Mouse (Mus musculus) CH12.LX (cell line): ENCODE measurements around the gene Naa40. TPM values are rescaled to one million over a fixed set of nuclear protein-coding genes. Genes with fewer than 3 reads are reported as not detected.

Source experiments
- DNase-seq: peaks from one replicate; pipeline ENCODE4 v3.0.0-alpha.2; 2013; ENCODE audit errors: extremely low read depth
- H3K27ac ChIP-seq: 2 replicates; pipeline ENCODE4 v1.5.1; 2012; ENCODE audit warnings: low read depth, mild to moderate bottlenecking, control low read depth, moderate library complexity; ENCODE audit not compliant: insufficient read depth
- H3K27me3 ChIP-seq: replicated peaks from 2 replicates; pipeline ENCODE3; 2012; ENCODE audit warnings: inconsistent platforms
- H3K36me3 ChIP-seq, 2 experiments: replicated peaks in 1 of 2; 2 replicates each; pipeline versions ENCODE3 to v1.6.1; 2012; ENCODE audit warnings: inconsistent platforms in 1 of 2, low read length in 1 of 2, mild to moderate bottlenecking in 1 of 2, mixed read lengths in 1 of 2, moderate library complexity in 1 of 2; ENCODE audit not compliant: control insufficient read depth in 1 of 2, insufficient read depth in 1 of 2
- H3K4me1 ChIP-seq, 2 experiments: 2 replicates each; pipeline ENCODE4 v1.6.1; 2012; ENCODE audit warnings: inconsistent platforms in 1 of 2, moderate library complexity in 1 of 2; ENCODE audit not compliant: insufficient read depth in 2 of 2, control insufficient read depth in 1 of 2
- H3K4me2 ChIP-seq: 2 replicates; pipeline ENCODE4 v1.6.1; 2012; ENCODE audit warnings: low read depth, mild to moderate bottlenecking, control low read depth; ENCODE audit not compliant: poor library complexity, insufficient read depth, severe bottlenecking
- H3K4me3 ChIP-seq, 3 experiments: fragments of 150-350 bp in 1 of 3; sonication (generic) in 1 of 3; replicated peaks in 1 of 3; 2 replicates each; pipeline versions ENCODE3 to v1.5.1; 2011 to 2012; ENCODE audit warnings: low read depth in 2 of 3, low read length in 2 of 3, mild to moderate bottlenecking in 2 of 3, moderate library complexity in 2 of 3, control low read depth in 1 of 3, improper control_type of control experiment in 1 of 3, inconsistent platforms in 1 of 3, mixed read lengths in 1 of 3; ENCODE audit not compliant: poor library complexity in 1 of 3
- H3K79me2 ChIP-seq: replicated peaks from 2 replicates; pipeline ENCODE4 v1.6.1; 2012; ENCODE audit warnings: mild to moderate bottlenecking, moderate library complexity; ENCODE audit not compliant: control insufficient read depth, poor library complexity, insufficient read depth, severe bottlenecking; ENCODE audit errors: extremely low read depth
- H3K9ac ChIP-seq: 2 replicates; pipeline ENCODE4 v1.6.1; 2012; ENCODE audit warnings: low read depth, mild to moderate bottlenecking, control low read depth, moderate library complexity; ENCODE audit not compliant: insufficient read depth
- H3K9me3 ChIP-seq: replicated peaks from 2 replicates; pipeline ENCODE3; 2012; ENCODE audit warnings: low read length, inconsistent platforms, mixed read lengths
- BHLHE40 ChIP-seq: IDR thresholded peaks from 2 replicates; pipeline ENCODE4 v1.6.1; 2011; ENCODE audit warnings: mild to moderate bottlenecking, low read depth, low read length, improper control_type of control experiment
- EP300 ChIP-seq: IDR thresholded peaks from 2 replicates; pipeline ENCODE4 v1.6.1; 2011; ENCODE audit warnings: low read length, improper control_type of control experiment
- IRF4 ChIP-seq: IDR thresholded peaks from 2 replicates; pipeline ENCODE4 v1.6.1; 2014; ENCODE audit warnings: low read depth, mild to moderate bottlenecking, inconsistent platforms, low read length, improper control_type of control experiment
- MAZ ChIP-seq: IDR thresholded peaks from 2 replicates; pipeline ENCODE4 v1.6.1; 2012; ENCODE audit warnings: low read depth, mild to moderate bottlenecking, inconsistent platforms, low read length, improper control_type of control experiment, moderate library complexity
- MXI1 ChIP-seq: IDR thresholded peaks from 2 replicates; pipeline ENCODE4 v1.6.1; 2011; ENCODE audit warnings: mild to moderate bottlenecking, low read depth, low read length, improper control_type of control experiment
- RCOR1 ChIP-seq: conservative IDR thresholded peaks from 2 replicates; pipeline ENCODE4 v1.6.1; 2012; ENCODE audit warnings: low read depth, mild to moderate bottlenecking, inconsistent platforms, low read length, improper control_type of control experiment
- SMC3 ChIP-seq: IDR thresholded peaks from 2 replicates; pipeline ENCODE4 v1.6.1; 2011; ENCODE audit warnings: low read depth, low read length, improper control_type of control experiment
- TCF12 ChIP-seq: IDR thresholded peaks from 2 replicates; pipeline ENCODE4 v1.6.1; 2014; ENCODE audit warnings: low read depth, mild to moderate bottlenecking, inconsistent platforms, low read length, improper control_type of control experiment
- ZNF384 ChIP-seq: IDR thresholded peaks from 2 replicates; pipeline ENCODE4 v1.6.1; 2012; ENCODE audit warnings: low read depth, low read length, improper control_type of control experiment, inconsistent platforms
- dilution Hi-C: fragments of 300-500 bp; cut with MboI; formaldehyde crosslinking; loops from 2 replicates; pipeline ENCODE4 v1.14.3; 2020; ENCODE audit warnings: low sequenced_read_pairs; ENCODE audit not compliant: extremely low pct_unique_long_range_greater_than_20kb, extremely low pct_ligation_motif_present
- in situ Hi-C: fragments of 300-500 bp; cut with MboI; formaldehyde crosslinking; loops from 3 replicates; pipeline ENCODE4 v1.14.3; 2019; ENCODE audit warnings: low sequenced_read_pairs, low pct_ligation_motif_present, low pct_unique_long_range_greater_than_20kb, mixed read lengths
- polyA plus RNA-seq: library from polyadenylated mRNA; unstranded; fragments of >175 nt; gene quantifications from 2 replicates; pipeline ENCODE4 v1.2.1, GENCODE M21; 2012; ENCODE audit warnings: low read depth; ENCODE audit not compliant: insufficient read length
- total RNA-seq, 2 experiments: library from RNA; depleted of rRNA; stranded (reverse); fragments of 300-350 nt in 1 of 2; fragments of >200 nt in 1 of 2; gene quantifications; 2 replicates each; pipeline ENCODE4 v1.2.3; 2012 to 2014

The Naa40 gene
- total and polyA plus RNA-seq, 3 experiments = 40.6 to 69.3 (median 65.7) TPM

DNA sequence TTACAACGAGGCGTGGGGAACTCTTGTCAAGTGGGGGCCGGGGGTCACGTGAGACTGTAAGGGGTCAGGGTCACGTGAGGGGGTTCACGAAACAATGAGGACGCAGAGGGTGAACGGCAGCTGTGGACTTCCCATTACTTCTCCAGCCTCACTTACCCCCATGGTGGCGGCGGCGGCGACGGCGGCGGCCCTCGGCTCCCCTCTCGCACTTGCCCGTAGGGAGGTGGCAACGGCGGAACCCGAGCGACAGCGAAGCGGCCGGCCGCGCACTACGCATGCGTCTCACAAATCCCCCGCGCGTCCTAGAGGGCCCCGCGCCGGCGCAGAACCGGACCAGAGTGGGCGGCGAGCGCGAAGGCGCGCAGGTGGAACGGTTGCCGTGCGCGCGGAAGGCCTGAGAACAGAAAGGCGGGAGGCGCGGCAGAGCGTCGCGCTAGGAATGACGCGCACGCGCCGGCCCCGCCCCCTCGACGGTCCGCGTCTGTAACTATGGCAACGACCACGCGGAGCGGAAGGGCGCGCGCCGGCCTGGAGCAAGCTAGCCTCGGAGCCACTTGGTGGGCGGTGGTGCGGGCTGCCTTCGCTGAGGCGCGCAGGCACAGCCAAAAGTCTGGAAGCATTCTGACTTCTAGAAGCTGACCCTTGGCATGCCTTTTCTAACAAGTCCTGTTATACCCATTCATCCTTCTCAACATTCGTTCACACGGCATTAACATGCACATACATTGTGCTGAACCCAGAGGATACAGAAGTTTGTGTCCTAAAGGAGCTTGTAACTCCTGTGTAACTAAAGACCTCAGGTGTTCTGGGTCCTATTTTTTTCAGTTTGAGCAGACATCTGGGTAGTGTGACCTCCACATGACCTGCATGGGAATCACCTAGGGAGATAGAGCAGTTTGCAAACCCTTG is at the start of gene Naa40 (continued):
- peak; percentile 95 for TF ChIP-seq BHLHE40

DNA sequence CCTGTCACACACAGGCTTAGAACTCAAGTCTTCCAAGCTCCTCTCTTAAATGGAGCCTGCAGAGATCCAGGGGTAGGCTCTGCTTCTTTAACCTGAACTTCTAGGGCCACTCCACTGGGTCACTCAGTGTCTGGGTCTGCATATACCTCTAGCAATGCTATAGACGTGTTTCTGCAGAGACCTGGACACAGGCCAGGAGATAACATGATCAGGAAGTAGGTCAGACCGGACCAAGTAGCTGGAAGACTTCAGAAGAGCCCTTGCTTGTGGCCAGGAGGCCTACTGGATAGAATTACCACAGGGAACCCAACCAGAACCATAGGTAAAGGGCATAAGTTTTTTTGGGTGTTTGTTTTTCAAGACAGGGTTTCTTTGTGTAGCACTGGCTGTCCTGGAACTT is 48.8 kb upstream of the Naa40 start:
- Histone ChIP-seq H3K4me2 (no peak overlapping the region), H3K27me3 (no peaks in the 10 kb centered on the region), H3K36me3 (peaks cover 35 to 78% of the 10 kb centered on the region in 2 experiments), H3K4me1 (peaks cover 13 to 60% of the 10 kb centered on the region in 2 experiments), H3K4me3 (no peak overlapping the region), H3K9ac (no peak overlapping the region; the same call in 1 of the 2 replicates), H3K79me2 (peaks cover 27% of the 10 kb centered on the region), H3K9me3 (no peaks in the 10 kb centered on the region), H3K27ac (no peak overlapping the region)
- TF ChIP-seq EP300 (no peak), SMC3 (no peak), TCF12 (no peak)
- no peak for DNase-seq
- in situ Hi-C loops (no loop called here), dilution Hi-C loops (no loop called here)

DNA sequence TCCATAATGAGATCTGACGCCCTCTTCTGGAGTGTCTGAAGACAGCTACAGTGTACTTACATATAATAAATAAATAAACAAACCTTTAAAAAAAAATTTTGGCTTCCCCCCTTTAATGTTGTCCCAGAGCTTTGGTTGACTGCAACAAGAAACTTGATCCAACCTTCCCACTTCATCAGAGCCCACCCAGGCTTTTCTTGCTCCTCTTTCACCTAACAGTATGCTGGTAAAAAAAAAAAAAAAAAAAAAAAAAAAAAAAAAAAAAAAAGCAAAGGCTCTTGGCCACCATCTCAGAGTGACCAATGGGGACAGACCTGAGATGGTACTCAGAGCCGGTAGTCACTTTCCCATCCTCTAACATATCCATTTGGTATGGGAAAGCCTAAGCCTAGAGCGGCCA is 47.3 kb upstream of the Naa40 start:
- DNase-seq = no peak
- Histone ChIP-seq H3K27me3 (no peaks in the 10 kb centered on the region), H3K36me3 (peaks cover 50 to 91% of the 10 kb centered on the region in 2 experiments), H3K4me1 (peaks cover 6 to 45% of the 10 kb centered on the region in 2 experiments)
- in situ Hi-C loops = no loop called here
- peak; percentile 60 for TF ChIP-seq ZNF384
- TF ChIP-seq IRF4 = no peak
- TF ChIP-seq BHLHE40 = no peak
- no peak for TF ChIP-seq MAZ
- TF ChIP-seq, all 38 proteins: peak for 1
- Histone ChIP-seq H3K4me3 (no peak overlapping the region), H3K4me2 (no peak overlapping the region), H3K9ac (no peak overlapping the region), H3K9me3 (no peaks in the 10 kb centered on the region), H3K27ac (no peak overlapping the region), H3K79me2 (peaks cover 13% of the 10 kb centered on the region)
- dilution Hi-C loops = no loop called here

DNA sequence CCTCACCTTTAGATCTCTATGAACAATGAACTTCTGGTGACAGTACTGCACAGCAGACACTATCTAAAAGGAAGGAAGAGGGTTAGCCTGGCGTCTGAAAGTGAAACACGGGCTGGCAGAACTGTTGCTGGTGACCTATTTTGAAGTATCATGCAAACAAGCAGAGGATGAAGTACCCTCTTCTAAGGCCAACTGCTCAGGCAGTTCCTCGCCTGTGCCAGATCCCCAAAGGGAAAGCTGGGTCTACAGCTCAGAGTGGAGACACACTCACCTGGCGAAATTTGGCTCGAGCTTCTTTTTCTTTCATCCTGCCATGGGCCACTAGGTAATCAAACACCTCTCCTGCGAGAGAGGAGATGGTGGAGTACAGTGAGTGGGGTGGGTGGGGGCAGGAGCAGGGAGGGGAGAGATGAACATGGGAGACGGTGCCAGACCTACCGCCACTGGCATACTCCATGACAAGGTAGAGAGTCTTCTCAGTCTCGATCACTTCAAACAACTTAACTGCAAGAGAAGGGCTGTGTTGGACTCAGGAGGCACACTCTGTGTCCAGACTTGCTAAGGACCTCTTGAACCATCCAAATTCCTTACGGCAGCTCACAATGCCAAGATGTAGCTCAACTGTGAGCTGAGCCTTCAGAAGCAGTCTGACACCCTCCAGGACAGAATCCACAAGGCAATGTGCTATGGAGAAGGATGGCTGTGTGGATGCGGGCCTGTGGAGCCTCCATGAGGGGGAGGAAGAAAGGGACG is 45.8 kb upstream of the Naa40 start:
- in situ Hi-C loops = no loop called here
- dilution Hi-C loops = no loop called here
- Histone ChIP-seq H3K4me2 (no peak overlapping the region), H3K9ac (no peak overlapping the region), H3K4me1 (peaks cover 2 to 31% of the 10 kb centered on the region in 2 experiments), H3K27me3 (no peaks in the 10 kb centered on the region), H3K36me3 (peaks cover 65 to 93% of the 10 kb centered on the region in 2 experiments), H3K27ac (no peak overlapping the region), H3K9me3 (no peaks in the 10 kb centered on the region), H3K4me3 (no peak overlapping the region), H3K79me2 (no peaks in the 10 kb centered on the region; the same call in 1 of the 2 replicates)
- DNase-seq = no peak
- TF ChIP-seq MXI1 (no peak), SMC3 (no peak), RCOR1 (no peak)
